Mouse (Mus musculus) forebrain, embryonic 11.5 days (tissue): ENCODE measurements around the gene Ngf. TPM values are rescaled to one million over a fixed set of nuclear protein-coding genes. Genes with fewer than 3 reads are reported as not detected.

ENCODE experiments used
- ATAC-seq: fragments of 200-750 bp; cut with Nextera tagmentation; replicated peaks from 2 replicates; pipeline ENCODE4 v1.8.0; 2017; ENCODE audit warnings: moderate TSS enrichment; ENCODE audit not compliant: low FRiP score
- DNase-seq: peaks from one replicate; pipeline ENCODE4 v3.0.0-alpha.2; 2017; ENCODE audit warnings: low spot score
- H3K27ac ChIP-seq: fragments of 300-500 bp; sonication (generic); 2 replicates; pipeline ENCODE4 v1.5.1; 2014; ENCODE audit warnings: low read depth, low read length
- H3K27me3 ChIP-seq: fragments of 300-500 bp; sonication (generic); 2 replicates; pipeline ENCODE4 v1.6.1; 2014; ENCODE audit warnings: mild to moderate bottlenecking, low read length, mixed read lengths; ENCODE audit not compliant: control insufficient read depth, insufficient read depth
- H3K36me3 ChIP-seq: fragments of 300-500 bp; sonication (generic); 2 replicates; pipeline ENCODE4 v1.6.1; 2014; ENCODE audit warnings: mild to moderate bottlenecking, low read length, moderate library complexity, mixed read lengths; ENCODE audit not compliant: control insufficient read depth, insufficient read depth
- H3K4me1 ChIP-seq: fragments of 300-500 bp; sonication (generic); replicated peaks from 2 replicates; pipeline ENCODE4 v1.6.1; 2014; ENCODE audit warnings: low read length, mixed read lengths; ENCODE audit not compliant: control insufficient read depth, insufficient read depth
- H3K4me2 ChIP-seq: fragments of 300-500 bp; sonication (generic); 2 replicates; pipeline ENCODE4 v1.6.1; 2014; ENCODE audit warnings: low read depth, mild to moderate bottlenecking, low read length, moderate library complexity, mixed read lengths; ENCODE audit not compliant: severe bottlenecking
- H3K4me3 ChIP-seq: fragments of 300-500 bp; sonication (generic); 2 replicates; pipeline ENCODE4 v1.5.1; 2014; ENCODE audit warnings: low read depth, low read length
- H3K9ac ChIP-seq: fragments of 300-500 bp; sonication (generic); 2 replicates; pipeline ENCODE4 v1.6.1; 2014; ENCODE audit warnings: low read length
- H3K9me3 ChIP-seq: fragments of 300-500 bp; sonication (generic); 2 replicates; pipeline ENCODE4 v1.6.1; 2016; ENCODE audit warnings: low read length, mixed read lengths; ENCODE audit not compliant: control insufficient read depth
- WGBS: fragments of 180-500 bp; shearing (Covaris S2); extraction: QIAGEN DNeasy Blood & Tissue Kit; methylation state at CpG from one replicate; pipeline ENCODE4 v1.1.7; 2014; 5-methylcytosine and 5-hydroxymethylcytosine counted together
- polyA plus RNA-seq: library from polyadenylated mRNA; unstranded; fragments of >200 nt; fragmentation: Nextera tagmentation; extraction: Ambion mirVana; gene quantifications from 2 replicates; pipeline ENCODE4 v1.2.1, GENCODE M21; 2014

Ngf gene
- polyA plus RNA-seq, 1 experiment from 2014 or later, result 0.57 TPM

- Histone ChIP-seq H3K27me3 (no peaks in the 10 kb centered on the region), H3K4me2 (no peak overlapping the region), H3K36me3 (no peaks in the 10 kb centered on the region), H3K4me3 (no peak overlapping the region), H3K9ac (no peak overlapping the region), H3K27ac (no peak overlapping the region), H3K4me1 (no peaks in the 10 kb centered on the region), H3K9me3 (no peaks in the 10 kb centered on the region)
- WGBS, result 85% methylated on average over 2 of the region's 2 CpGs
- DNase-seq (no peak), ATAC-seq (no peak)
These were observed 30.3 kb downstream of the Ngf start for GRCm38 (mm10) chr3:102500031-102500430.

- H3K36me3 ChIP-seq, result no peaks in the 10 kb centered on the region
- WGBS, result 73% methylated on average over 4 of the region's 4 CpGs
- H3K4me1 ChIP-seq, result no peaks in the 10 kb centered on the region
- no peaks in the 10 kb centered on the region for H3K9me3 ChIP-seq
- ATAC-seq (no peak), DNase-seq (no peak)
- H3K27ac ChIP-seq, result no peak overlapping the region
- no peak overlapping the region for H3K9ac ChIP-seq
- no peaks in the 10 kb centered on the region for H3K27me3 ChIP-seq
- H3K4me3 ChIP-seq, result no peak overlapping the region
- no peak overlapping the region for H3K4me2 ChIP-seq
These were observed 31.5 kb downstream of the Ngf start for GRCm38 (mm10) chr3:102501186-102501585.

GRCm38 (mm10) chr3:102505129-102505528 lies 35.4 kb downstream of the Ngf start:
- Histone ChIP-seq H3K4me3 (no peak overlapping the region), H3K27ac (no peak overlapping the region), H3K9ac (no peak overlapping the region), H3K9me3 (no peaks in the 10 kb centered on the region), H3K4me2 (no peak overlapping the region), H3K4me1 (no peaks in the 10 kb centered on the region; the same call in 1 of the 2 replicates), H3K27me3 (no peaks in the 10 kb centered on the region), H3K36me3 (no peaks in the 10 kb centered on the region)
- DNase-seq (no peak), ATAC-seq (no peak)
- 93% methylated on average over 4 of the region's 4 CpGs for WGBS

- no peak overlapping the region for H3K4me3 ChIP-seq
- H3K4me2 ChIP-seq, result no peak overlapping the region
- WGBS, result 74% methylated on average over 12 of the region's 12 CpGs
- H3K4me1 ChIP-seq, result no peaks in the 10 kb centered on the region; the same call in 1 of the 2 replicates
- H3K9me3 ChIP-seq, result no peaks in the 10 kb centered on the region
- H3K9ac ChIP-seq, result no peak overlapping the region
- DNase-seq (no peak), ATAC-seq (no peak)
- H3K27ac ChIP-seq, result no peak overlapping the region
- no peaks in the 10 kb centered on the region for H3K36me3 ChIP-seq
- H3K27me3 ChIP-seq, result no peaks in the 10 kb centered on the region
These were observed 36.3 kb downstream of the Ngf start for GRCm38 (mm10) chr3:102506061-102506460.

GRCm38 (mm10) chr3:102507666-102508260 lies 38.0 kb downstream of the Ngf start:
- Histone ChIP-seq H3K9me3 (no peaks in the 10 kb centered on the region), H3K27me3 (no peaks in the 10 kb centered on the region), H3K4me3 (no peak overlapping the region), H3K4me2 (no peak overlapping the region), H3K4me1 (no peaks in the 10 kb centered on the region; the same call in 1 of the 2 replicates), H3K9ac (no peak overlapping the region), H3K27ac (no peak overlapping the region), H3K36me3 (no peaks in the 10 kb centered on the region)
- DNase-seq (no peak), ATAC-seq (no peak)
- 80% methylated on average over 8 of the region's 8 CpGs for WGBS

GRCm38 (mm10) chr3:102508455-102508854 lies 38.7 kb downstream of the Ngf start:
- Histone ChIP-seq H3K9me3 (no peaks in the 10 kb centered on the region), H3K9ac (no peak overlapping the region), H3K27ac (no peak overlapping the region), H3K4me2 (no peak overlapping the region), H3K27me3 (no peaks in the 10 kb centered on the region), H3K4me3 (no peak overlapping the region), H3K36me3 (no peaks in the 10 kb centered on the region), H3K4me1 (no peaks in the 10 kb centered on the region; the same call in 1 of the 2 replicates)
- ATAC-seq (peak; percentile 71; the same call in 1 of the 2 replicates), DNase-seq (no peak)
- WGBS, result 20% methylated on average over 9 of the region's 9 CpGs

GRCm38 (mm10) chr3:102509601-102510000 lies 39.9 kb downstream of the Ngf start:
- ATAC-seq (no peak), DNase-seq (no peak)
- H3K9me3 ChIP-seq, result no peaks in the 10 kb centered on the region
- H3K27me3 ChIP-seq, result no peaks in the 10 kb centered on the region
- H3K27ac ChIP-seq, result no peak overlapping the region
- H3K4me2 ChIP-seq, result no peak overlapping the region
- H3K9ac ChIP-seq, result no peak overlapping the region
- WGBS, result 66% methylated on average over 3 of the region's 3 CpGs
- no peak overlapping the region for H3K4me3 ChIP-seq
- H3K36me3 ChIP-seq, result no peaks in the 10 kb centered on the region
- no peaks in the 10 kb centered on the region; the same call in 1 of the 2 replicates for H3K4me1 ChIP-seq

GRCm38 (mm10) chr3:102516937-102517336 lies 47.2 kb downstream of the Ngf start:
- no peak overlapping the region for H3K4me3 ChIP-seq
- no peak overlapping the region for H3K4me2 ChIP-seq
- no peak overlapping the region for H3K27ac ChIP-seq
- H3K27me3 ChIP-seq, result no peaks in the 10 kb centered on the region
- 88% methylated on average over 4 of the region's 4 CpGs for WGBS
- H3K4me1 ChIP-seq, result no peaks in the 10 kb centered on the region
- ATAC-seq (no peak), DNase-seq (no peak)
- no peak overlapping the region for H3K9ac ChIP-seq
- no peaks in the 10 kb centered on the region for H3K36me3 ChIP-seq
- H3K9me3 ChIP-seq, result no peaks in the 10 kb centered on the region

- Histone ChIP-seq H3K4me3 (no peak overlapping the region), H3K4me1 (no peaks in the 10 kb centered on the region), H3K36me3 (no peaks in the 10 kb centered on the region), H3K27me3 (no peaks in the 10 kb centered on the region), H3K4me2 (no peak overlapping the region), H3K27ac (no peak overlapping the region), H3K9me3 (no peaks in the 10 kb centered on the region), H3K9ac (no peak overlapping the region)
- DNase-seq, result no peak
- ATAC-seq, result no peak
- 76% methylated on average over 5 of the region's 5 CpGs for WGBS
These were observed 51.3 kb downstream of the Ngf start for GRCm38 (mm10) chr3:102521061-102521460.
